In genomic region chr11:118832793-118833481, GRCm38 (mm10) we compare ENCODE assay signal across 14 mouse cellular contexts.
DNase-seq lines count a peak whose midpoint lies in the region; ATAC-seq and TF ChIP-seq lines count a peak whose summit lies in the region.
"Had no signal": no experiment of that assay in that cellular context is flagged by ENCODE, and none has a peak within 500 bp of the region (broad histone marks: within the 10 kb centered on the region; RNA-seq: fewer than 3 reads in every experiment).

No protein-coding gene starts in this region.

- H3K9ac ChIP-seq in intestine, embryonic 16.5 days (ENCODE audit: low read depth, low read length): peak overlapping the region; percentile 23; the same call in 1 of the 2 replicates
- H3K9ac ChIP-seq in forebrain, embryonic 12.5 days: no peak overlapping the region
- H3K9ac ChIP-seq: heart, embryonic 13.5 days; hindbrain, embryonic 12.5 days; lung, embryonic 14.5 days had no signal

- ATAC-seq in intestine, embryonic 16.5 days: peak; percentile 87
- ATAC-seq in forebrain, embryonic 12.5 days (ENCODE audit: low FRiP score): no peak

- 19% methylated on average over 10 of the region's 10 CpGs for WGBS in cerebellum, adult 2 months
- WGBS in intestine, embryonic 16.5 days: 56% methylated on average over 10 of the region's 10 CpGs
- 84% methylated on average over 10 of the region's 10 CpGs for WGBS in forebrain, embryonic 12.5 days

- H3K9me3 ChIP-seq in intestine, embryonic 16.5 days (ENCODE audit: control insufficient read depth, low read length): no peaks in the 10 kb centered on the region
- no peaks in the 10 kb centered on the region for H3K9me3 ChIP-seq in forebrain, embryonic 12.5 days
- H3K9me3 ChIP-seq: embryonic facial prominence, embryonic 13.5 days; heart, embryonic 13.5 days; hindbrain, embryonic 12.5 days had no signal

- intact Hi-C loops in left cerebral cortex, adult 2 months (cut with DNase I): no loop called here

- no peaks in the 10 kb centered on the region for H3K36me3 ChIP-seq in intestine, embryonic 16.5 days (ENCODE audit: control insufficient read depth, insufficient read depth, low read length)
- no peaks in the 10 kb centered on the region for H3K36me3 ChIP-seq in forebrain, embryonic 12.5 days (replicated peaks)
- H3K36me3 ChIP-seq: embryonic facial prominence, embryonic 13.5 days; heart, embryonic 13.5 days; hindbrain, embryonic 12.5 days had no signal

- no peak for TF ChIP-seq CTCF in left cerebral cortex, adult 2 months (IDR thresholded peaks at IDR 0.05)
- peak; percentile 13; the same call in 1 of the 2 replicates for TF ChIP-seq CTCF in cerebellum, adult 2 months (IDR thresholded peaks at IDR 0.05; ENCODE audit: borderline replicate concordance, insufficient read depth, low read depth, low read length)

- H3K4me2 ChIP-seq in intestine, embryonic 16.5 days (ENCODE audit: low read depth, low read length): no peak overlapping the region; the same call in 1 of the 2 replicates
- H3K4me2 ChIP-seq in forebrain, embryonic 12.5 days: no peak overlapping the region
- H3K4me2 ChIP-seq: embryonic facial prominence, embryonic 13.5 days; heart, embryonic 13.5 days; hindbrain, embryonic 12.5 days; lung, embryonic 14.5 days had no signal

- H3K4me1 ChIP-seq in cerebellum, adult 2 months (ENCODE audit: control insufficient read depth, insufficient read depth, low read length): peaks cover 83% of the 10 kb centered on the region
- H3K4me1 ChIP-seq in intestine, embryonic 16.5 days (ENCODE audit: control insufficient read depth, insufficient read depth, low read length): peaks cover 10% of the 10 kb centered on the region; the same call in 1 of the 2 replicates
- peaks cover 4% of the 10 kb centered on the region for H3K4me1 ChIP-seq in forebrain, embryonic 12.5 days
- H3K4me1 ChIP-seq: embryonic facial prominence, embryonic 13.5 days had no signal

- H3K27me3 ChIP-seq in cerebellum, adult 2 months (ENCODE audit: control insufficient read depth, insufficient read depth, low read length): no peaks in the 10 kb centered on the region
- H3K27me3 ChIP-seq in intestine, embryonic 16.5 days (replicated peaks; ENCODE audit: control insufficient read depth, insufficient read depth, low read length): no peaks in the 10 kb centered on the region
- H3K27me3 ChIP-seq in forebrain, embryonic 12.5 days: no peaks in the 10 kb centered on the region
- H3K27me3 ChIP-seq: embryonic facial prominence, embryonic 13.5 days; hindbrain, embryonic 12.5 days had no signal

- no peak for DNase-seq in left cerebral cortex, adult 2 months (ENCODE audit: extremely low spot score in 1 of 2, low spot score in 2 of 2)
- no peak for DNase-seq in left cerebral cortex, adult 11 months (ENCODE audit: low spot score)
- peak; percentile 93 to 97 for DNase-seq in cerebellum, adult 2 months
- DNase-seq in kidney, postnatal 25 days: peak; percentile 25 to 70
- no peak for DNase-seq in heart, adult 18-20 months
- DNase-seq in retina, postnatal 1 day: no peak
- DNase-seq: B cell, adult 2 months; lung, embryonic 14.5 days; thymus, adult 2 months had no signal

- peak overlapping the region; percentile 65 for H3K27ac ChIP-seq in left cerebral cortex, adult 2 months
- H3K27ac ChIP-seq in cerebellum, adult 2 months (ENCODE audit: insufficient read depth, low read length): peak overlapping the region; percentile 78
- peak overlapping the region; percentile 16; the same call in 1 of the 2 replicates for H3K27ac ChIP-seq in intestine, embryonic 16.5 days (ENCODE audit: low read length)
- no peak overlapping the region for H3K27ac ChIP-seq in forebrain, embryonic 12.5 days
- H3K27ac ChIP-seq: embryonic facial prominence, embryonic 13.5 days; heart, embryonic 13.5 days; hindbrain, embryonic 12.5 days had no signal

- TF ChIP-seq POLR2A in cerebellum, adult 2 months (IDR thresholded peaks at IDR 0.05; ENCODE audit: borderline replicate concordance, insufficient read depth, low read length): no peak

- no peak overlapping the region for H3K4me3 ChIP-seq in left cerebral cortex, adult 2 months
- no peak overlapping the region for H3K4me3 ChIP-seq in cerebellum, adult 2 months (replicated peaks; ENCODE audit: insufficient read depth, low read depth, low read length)
- H3K4me3 ChIP-seq in intestine, embryonic 16.5 days (ENCODE audit: low read length): no peak overlapping the region
- no peak overlapping the region for H3K4me3 ChIP-seq in forebrain, embryonic 12.5 days (replicated peaks)
- H3K4me3 ChIP-seq: embryonic facial prominence, embryonic 13.5 days; heart, embryonic 13.5 days; hindbrain, embryonic 12.5 days had no signal

Comparison
In these comparisons a context has a peak if more than half of its experiments do, and no peak if none do; other contexts are left out.
1. DNase-seq: peak in cerebellum, adult 2 months (2 of 2) and kidney, postnatal 25 days (2 of 2); none in left cerebral cortex, adult 2 months (0 of 2), left cerebral cortex, adult 11 months (single experiment), heart, adult 18-20 months (0 of 2) and retina, postnatal 1 day (single experiment).